Mouse (Mus musculus) Patski (cell line): ENCODE results near the gene Papss2. TPM values are rescaled to one million over a fixed set of nuclear protein-coding genes. Genes with fewer than 3 reads are reported as not detected.
"Not testable (repeated sequence)": the region's sequence is repeated elsewhere in the genome, so short reads cannot be mapped to it uniquely, and the experiment has no call there.

Experiments
- ATAC-seq: fragments of 100-300 bp; one replicate; pipeline ENCODE4 v1.8.0; 2021
- CTCF ChIA-PET: fragments of 350-600 bp; sonication (Branson Sonifier 250); formaldehyde crosslinking; loops from one replicate; lab custom pipeline; 2022; ENCODE audit warnings: inconsistent platforms; lab: Charles Lee
- POLR2A ChIA-PET: fragments of 350-600 bp; sonication (Branson Sonifier 250); formaldehyde crosslinking; loops from one replicate; lab custom pipeline; 2022; ENCODE audit warnings: antibody characterized with exemption, inconsistent platforms; lab: Charles Lee
- DNase-seq: peaks from one replicate; pipeline ENCODE4 v3.0.0-alpha.2; 2011; ENCODE audit warnings: low read depth, low spot score
- H3K27me3 ChIP-seq: fragments of 371-371 bp; one replicate; pipeline ENCODE4 v1.5.1; 2021
- CTCF ChIP-seq: fragments of 100-300 bp; IDR thresholded peaks from one replicate; pipeline ENCODE4 v1.5.1; 2021
- in situ Hi-C: fragments of 300-500 bp; cut with MboI; formaldehyde crosslinking; loops from 3 replicates; pipeline ENCODE4 v1.11.1; 2018; ENCODE audit warnings: low pct_unique_long_range_greater_than_20kb, mixed read lengths
- polyA plus RNA-seq: library from polyadenylated mRNA; unstranded; gene quantifications from one replicate; pipeline ENCODE4 v1.2.3, GENCODE M21; 2021

The Papss2 gene
- polyA plus RNA-seq, 1 experiment from 2014 or later: 0.90 TPM

GRCm38 (mm10) chr19:32662936-32663335 lies 67.3 kb downstream of the Papss2 start:
- in situ Hi-C loops: no loop called here
- no peaks in the 10 kb centered on the region for H3K27me3 ChIP-seq
- no peak for TF ChIP-seq CTCF
- ChIA-PET CTCF (interaction anchor here (1.4 kb wide), 1 partner anchor 8 kb away, joined by 3 read pairs; no protein-coding TSS in a partner anchor), POLR2A (no interaction called here)
- no peak for ATAC-seq
- no peak for DNase-seq

GRCm38 (mm10) chr19:32665243-32665642 lies 69.7 kb downstream of the Papss2 start:
- no peak for TF ChIP-seq CTCF
- no peak for ATAC-seq
- in situ Hi-C loops: no loop called here
- no peak for DNase-seq
- H3K27me3 ChIP-seq: no peaks in the 10 kb centered on the region
- POLR2A ChIA-PET: interaction anchor here (0.6 kb wide), 1 partner anchor 1546 kb away, joined by 3 read pairs; no protein-coding TSS in a partner anchor
- CTCF ChIA-PET: interaction anchor here (1.2 to 1.5 kb wide), 3 partner anchors 24 to 699 kb away, joined by 3 to 4 read pairs (median 3); no protein-coding TSS in a partner anchor

- H3K27me3 ChIP-seq, in situ Hi-C loops, ATAC-seq, POLR2A ChIA-PET, DNase-seq: not testable (repeated sequence)
- CTCF ChIA-PET: interaction anchor here (1.7 kb wide), 1 partner anchor 11 kb away, joined by 5 read pairs; no protein-coding TSS in a partner anchor
Measured at GRCm38 (mm10) chr19:32667830-32668229, 72.2 kb downstream of the Papss2 start.

- no peaks in the 10 kb centered on the region for H3K27me3 ChIP-seq
- no peak for DNase-seq
- ChIA-PET CTCF (interaction anchor here (1.2 to 1.5 kb wide), 2 partner anchors 9 to 96 kb away, joined by 3 read pairs; no protein-coding TSS in a partner anchor), POLR2A (no interaction called here)
- TF ChIP-seq CTCF: no peak
- in situ Hi-C loops: loop anchor here (25.0 kb wide), 1 partner anchor 513 kb away; no protein-coding TSS in a partner anchor
- no peak for ATAC-seq
Measured at GRCm38 (mm10) chr19:32675766-32676165, 80.2 kb downstream of the Papss2 start.

GRCm38 (mm10) chr19:32680894-32681293 lies 85.3 kb downstream of the Papss2 start:
- ChIA-PET CTCF (interaction anchor here (1.3 kb wide), 1 partner anchor 194 kb away, joined by 3 read pairs; no protein-coding TSS in a partner anchor), POLR2A (no interaction called here)
- ATAC-seq: no peak
- DNase-seq: no peak
- H3K27me3 ChIP-seq: no peaks in the 10 kb centered on the region
- TF ChIP-seq CTCF: no peak
- in situ Hi-C loops: loop anchor here (10.0 to 25.0 kb wide), 2 partner anchors 519 to 706 kb away; no protein-coding TSS in a partner anchor

GRCm38 (mm10) chr19:32683081-32683480 lies 87.5 kb downstream of the Papss2 start:
- no peak for TF ChIP-seq CTCF
- POLR2A ChIA-PET: no interaction called here
- no peaks in the 10 kb centered on the region for H3K27me3 ChIP-seq
- ATAC-seq (no peak), DNase-seq (no peak)
- in situ Hi-C loops: loop anchor here (10.0 to 25.0 kb wide), 2 partner anchors 521 to 708 kb away; no protein-coding TSS in a partner anchor
- CTCF ChIA-PET: no interaction called here

GRCm38 (mm10) chr19:32687721-32688120 lies 92.1 kb downstream of the Papss2 start:
- DNase-seq (no peak), ATAC-seq (no peak)
- ChIA-PET POLR2A (no interaction called here), CTCF (interaction anchor here (1.1 kb wide), 1 partner anchor 18 kb away, joined by 3 read pairs; no protein-coding TSS in a partner anchor)
- H3K27me3 ChIP-seq: no peaks in the 10 kb centered on the region
- TF ChIP-seq CTCF: no peak
- in situ Hi-C loops: loop anchor here (5.0 to 25.0 kb wide), 3 partner anchors 185 to 713 kb away; no protein-coding TSS in a partner anchor

GRCm38 (mm10) chr19:32688227-32688626 lies 92.6 kb downstream of the Papss2 start:
- ATAC-seq, H3K27me3 ChIP-seq, POLR2A ChIA-PET, DNase-seq: not testable (repeated sequence)
- in situ Hi-C loops: loop anchor here (5.0 to 25.0 kb wide), 3 partner anchors 186 to 713 kb away; no protein-coding TSS in a partner anchor
- CTCF ChIA-PET: interaction anchor here (1.1 to 1.2 kb wide), 2 partner anchors 10 to 18 kb away, joined by 3 read pairs; no protein-coding TSS in a partner anchor

- no peaks in the 10 kb centered on the region for H3K27me3 ChIP-seq
- DNase-seq (no peak), ATAC-seq (no peak)
- in situ Hi-C loops: loop anchor here (5.0 to 25.0 kb wide), 3 partner anchors 187 to 715 kb away; no protein-coding TSS in a partner anchor
- TF ChIP-seq CTCF: peak; percentile 65
- ChIA-PET CTCF (interaction anchor here (1.4 to 1.5 kb wide), 2 partner anchors 10 to 204 kb away, joined by 4 to 5 read pairs; partner anchors contain the start of gene Minpp1), POLR2A (no interaction called here)
Measured at GRCm38 (mm10) chr19:32689724-32690123, 94.1 kb downstream of the Papss2 start.

- ATAC-seq (no peak), DNase-seq (no peak)
- TF ChIP-seq CTCF: no peak
- ChIA-PET POLR2A (no interaction called here), CTCF (interaction anchor here (1.0 kb wide), 1 partner anchor 13 kb away, joined by 5 read pairs; no protein-coding TSS in a partner anchor)
- no peaks in the 10 kb centered on the region for H3K27me3 ChIP-seq
- in situ Hi-C loops: loop anchor here (25.0 kb wide), 1 partner anchor 534 kb away; no protein-coding TSS in a partner anchor
Measured at GRCm38 (mm10) chr19:32696674-32697073, 101.1 kb downstream of the Papss2 start.

GRCm38 (mm10) chr19:32702191-32702590 lies 106.6 kb downstream of the Papss2 start:
- DNase-seq (no peak), ATAC-seq (no peak)
- ChIA-PET CTCF (no interaction called here), POLR2A (interaction anchor here (0.5 to 0.6 kb wide), 2 partner anchors 217 to 353 kb away, joined by 3 to 5 read pairs; no protein-coding TSS in a partner anchor)
- in situ Hi-C loops: no loop called here
- no peak for TF ChIP-seq CTCF
- no peaks in the 10 kb centered on the region for H3K27me3 ChIP-seq
